Mouse (Mus musculus): Measurements from ENCODE around the gene Ppil3.

Ppil3 gene

DNA sequence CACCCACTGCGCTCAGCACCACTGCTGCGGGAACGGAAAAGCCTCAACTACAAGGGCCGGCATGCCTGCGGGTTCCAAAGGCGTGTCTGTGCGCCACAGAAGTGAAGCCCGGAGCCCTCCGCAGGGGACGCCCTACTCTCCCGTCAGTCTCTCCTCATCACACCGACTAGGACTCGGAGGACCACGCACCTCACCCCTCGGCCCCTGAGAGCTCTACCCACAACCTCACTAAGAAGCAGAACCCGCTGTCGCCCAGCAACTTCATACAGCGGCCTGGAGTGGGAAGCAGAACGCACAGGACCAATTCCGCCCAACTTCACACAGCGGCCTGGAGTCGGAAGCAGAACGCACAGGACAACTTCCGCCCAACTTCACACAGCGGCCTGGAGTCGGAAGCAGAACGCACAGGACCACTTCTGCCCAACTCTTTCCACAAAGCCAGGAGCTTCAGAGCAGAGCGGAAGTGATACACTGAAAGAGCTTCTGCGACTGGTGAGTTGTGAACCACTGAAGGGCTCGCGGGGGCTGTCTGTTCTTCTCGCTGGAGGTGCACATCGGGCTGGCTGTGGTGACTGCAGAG, at the start of gene Ppil3, which contains the start of gene Nif3l1:
Gene Ppil3, minus strand, starts transcription at position 344 of the 580 bp plus-strand sequence.
Gene Nif3l1, plus strand, starts transcription at position 9 of the 580 bp plus-strand sequence.
- DNase-seq (ENCODE audit: low read depth, low spot score): peak; percentile 70

DNA sequence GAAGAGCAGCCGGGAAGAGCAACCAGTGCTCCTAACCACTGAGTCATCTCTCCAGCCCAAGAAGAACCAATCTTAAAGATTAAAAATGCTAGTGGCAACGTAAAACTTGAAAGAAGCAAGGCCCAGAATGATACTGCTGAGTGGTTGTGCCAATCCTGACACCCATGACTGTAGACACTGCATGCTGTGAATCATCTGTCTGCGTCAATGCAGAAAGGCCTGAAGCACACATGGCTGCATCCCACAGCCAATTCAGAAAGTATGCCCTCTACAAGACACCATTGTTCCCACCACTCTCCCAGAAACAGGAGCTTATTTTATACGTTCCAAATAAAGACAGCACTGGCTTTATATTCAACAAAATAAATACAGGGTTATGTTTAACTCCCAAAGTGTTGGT, 37.4 kb upstream of the Ppil3 start:
- DNase-seq (ENCODE audit: low read depth, low spot score): no peak

GRCm38 (mm10) chr1:58475662-58476061, 30.4 kb upstream of the Ppil3 start:
- no peak for DNase-seq (ENCODE audit: low read depth, low spot score)

GRCm38 (mm10) chr1:58465561-58465960, 20.3 kb upstream of the Ppil3 start:
- no peak for DNase-seq (ENCODE audit: low read depth, low spot score)

DNA sequence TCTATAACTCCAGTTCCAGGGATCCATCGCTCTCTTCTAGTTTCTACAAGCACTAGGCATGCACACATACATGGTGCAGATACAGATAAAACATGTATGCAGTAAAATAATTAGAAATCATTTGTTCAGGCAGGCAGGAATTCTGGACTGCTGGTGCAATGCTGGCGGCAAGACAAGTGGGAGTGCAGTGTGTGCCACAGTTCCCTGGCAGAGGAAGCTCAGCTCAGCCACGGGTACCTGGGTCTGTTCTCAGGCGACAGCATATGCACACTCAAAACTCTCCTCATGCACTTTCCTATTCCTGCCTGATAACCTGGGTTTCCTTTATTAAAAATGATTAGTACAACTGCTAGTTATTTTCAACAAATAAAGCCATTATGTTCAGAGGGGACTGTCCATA, 19.8 kb upstream of the Ppil3 start:
- no peak for DNase-seq (ENCODE audit: low read depth, low spot score)

GRCm38 (mm10) chr1:58463935-58464334, 18.6 kb upstream of the Ppil3 start:
- DNase-seq (ENCODE audit: low read depth, low spot score): no peak

GRCm38 (mm10) chr1:58460566-58460965, 15.3 kb upstream of the Ppil3 start:
- DNase-seq (ENCODE audit: low read depth, low spot score): no peak

DNA sequence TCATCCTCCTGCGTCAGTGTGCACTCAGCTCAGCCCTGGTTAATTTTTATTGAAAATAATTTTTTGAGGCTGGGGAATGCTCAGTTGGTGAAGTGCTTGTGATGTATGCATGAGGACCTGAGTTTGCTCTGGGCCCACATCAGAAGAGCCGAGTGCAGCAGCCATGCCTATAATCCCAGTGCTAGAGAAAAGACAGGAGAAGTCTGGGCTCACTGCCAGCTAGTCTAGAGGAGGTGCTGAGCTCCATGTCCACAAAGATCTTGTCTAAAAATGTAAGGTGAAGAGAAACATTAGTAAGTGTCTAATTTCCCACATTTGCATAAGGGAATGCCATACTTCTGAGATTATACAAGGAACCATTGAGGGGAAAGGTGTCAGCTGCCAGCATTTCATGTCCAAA, 13.6 kb upstream of the Ppil3 start:
- DNase-seq (ENCODE audit: low read depth, low spot score): no peak

- DNase-seq (ENCODE audit: low read depth, low spot score): no peak
Observed at GRCm38 (mm10) chr1:58458175-58458574, 12.9 kb upstream of the Ppil3 start.

DNA sequence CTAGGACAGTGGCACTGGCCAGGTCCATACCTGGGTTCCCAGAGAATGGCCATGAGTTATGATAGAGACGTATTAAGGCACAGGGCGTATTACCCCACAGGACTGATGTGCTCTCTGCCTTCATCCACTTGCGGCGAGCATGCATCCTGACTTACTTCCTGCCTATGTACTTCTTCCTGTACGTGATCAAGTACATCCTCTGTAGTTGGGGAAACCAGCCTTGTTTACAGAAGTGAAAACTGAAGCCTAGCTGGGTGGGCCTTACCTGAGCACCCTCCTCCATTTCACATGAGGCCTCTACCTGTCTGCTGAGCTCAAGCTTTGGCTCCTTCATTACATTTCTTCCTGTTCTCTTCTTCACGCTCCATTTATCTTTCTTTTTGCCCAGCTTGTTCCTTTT, 9.0 kb upstream of the Ppil3 start:
- no peak for DNase-seq (ENCODE audit: low read depth, low spot score)

DNA sequence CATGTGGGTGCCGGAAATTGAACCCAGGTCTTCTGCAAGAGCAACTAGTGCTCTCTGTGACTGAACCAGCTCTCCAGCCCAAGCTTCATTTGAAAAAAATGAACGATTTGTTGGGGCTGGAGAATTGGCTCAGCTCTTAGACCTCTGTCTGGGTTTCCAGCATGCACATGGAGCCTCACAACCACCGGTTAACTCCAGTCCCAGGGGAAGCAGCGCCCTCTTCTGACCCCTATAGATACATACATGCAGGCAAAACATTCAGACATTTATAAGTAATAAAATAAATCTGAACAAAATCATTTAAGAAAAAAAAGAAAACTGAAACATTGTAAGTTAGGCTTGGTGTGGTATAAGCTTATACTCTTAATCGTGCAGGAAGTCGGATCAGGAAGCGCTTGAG, 3.1 kb upstream of the Ppil3 start:
- no peak for DNase-seq (ENCODE audit: low read depth, low spot score)

DNA sequence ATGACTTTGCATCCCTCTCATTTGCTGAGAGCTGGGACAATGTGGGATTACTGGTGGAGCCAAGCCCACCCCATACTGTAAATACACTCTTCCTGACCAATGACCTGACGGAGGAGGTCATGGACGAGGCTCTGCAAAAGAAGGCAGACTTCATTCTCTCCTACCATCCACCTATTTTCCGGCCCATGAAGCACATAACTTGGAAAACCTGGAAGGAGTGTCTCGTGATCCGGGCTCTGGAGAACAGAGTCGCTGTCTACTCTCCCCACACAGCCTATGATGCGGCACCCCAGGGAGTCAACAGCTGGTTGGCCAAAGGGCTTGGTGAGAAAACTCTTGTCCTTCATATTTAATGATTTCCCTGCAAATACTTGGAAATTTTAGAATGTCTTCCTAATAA, 2.5 kb upstream of the Ppil3 start:
- DNase-seq (ENCODE audit: low read depth, low spot score): no peak

DNA sequence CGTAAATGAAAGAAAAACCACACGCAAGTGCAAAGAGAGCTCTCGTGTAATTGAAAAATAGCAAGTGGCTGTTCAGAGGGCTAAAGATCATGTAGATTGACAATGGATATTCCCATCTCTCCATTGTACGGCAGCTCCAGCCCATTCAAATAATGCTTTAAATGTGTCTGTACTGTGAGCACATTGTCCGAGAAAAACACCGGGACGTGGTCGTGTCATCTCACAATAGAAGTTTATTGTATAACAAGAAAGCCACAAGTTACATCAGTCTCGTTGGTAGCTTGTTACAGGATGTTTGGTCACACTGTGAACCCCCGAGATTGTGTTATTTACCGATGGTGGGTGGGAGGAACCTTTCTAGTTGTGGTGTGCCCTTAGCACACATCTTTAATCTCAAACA, 575 bp upstream of the Ppil3 start:
- no peak for DNase-seq (ENCODE audit: low read depth, low spot score)

DNA sequence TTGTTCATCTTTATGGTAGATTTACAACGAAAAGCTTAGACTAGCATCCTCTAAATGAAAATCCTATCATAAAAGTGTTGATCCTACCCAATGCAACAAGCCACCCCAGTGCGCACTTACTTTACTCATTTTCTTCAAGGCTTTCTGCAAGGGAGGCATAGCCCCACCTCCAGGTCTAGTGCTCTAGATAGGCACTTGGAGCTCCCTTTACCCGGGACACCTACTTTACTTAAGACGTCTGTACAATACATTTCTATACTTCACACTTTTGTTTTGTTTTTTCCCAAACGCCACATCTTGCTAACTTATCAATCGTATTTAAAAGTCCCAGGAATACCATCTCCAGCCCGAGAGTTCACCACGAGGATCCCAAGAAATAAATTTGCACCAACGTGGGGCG, 595 bp downstream of the Ppil3 start:
- no peak for DNase-seq (ENCODE audit: low read depth, low spot score)

- DNase-seq (ENCODE audit: low read depth, low spot score): no peak
Observed at GRCm38 (mm10) chr1:58424551-58424950, 20.7 kb downstream of the Ppil3 start.

- DNase-seq (ENCODE audit: low read depth, low spot score): peak; percentile 77
Observed at GRCm38 (mm10) chr1:58423371-58424248, 21.7 kb downstream of the Ppil3 start, which contains the start of gene Clk1. TSS of gene Clk1 (minus strand) at chr1:58424066.

GRCm38 (mm10) chr1:58422879-58423278, 22.4 kb downstream of the Ppil3 start:
- DNase-seq (ENCODE audit: low read depth, low spot score): no peak

- DNase-seq (ENCODE audit: low read depth, low spot score): no peak
Observed at GRCm38 (mm10) chr1:58420961-58421360, 24.3 kb downstream of the Ppil3 start.

DNA sequence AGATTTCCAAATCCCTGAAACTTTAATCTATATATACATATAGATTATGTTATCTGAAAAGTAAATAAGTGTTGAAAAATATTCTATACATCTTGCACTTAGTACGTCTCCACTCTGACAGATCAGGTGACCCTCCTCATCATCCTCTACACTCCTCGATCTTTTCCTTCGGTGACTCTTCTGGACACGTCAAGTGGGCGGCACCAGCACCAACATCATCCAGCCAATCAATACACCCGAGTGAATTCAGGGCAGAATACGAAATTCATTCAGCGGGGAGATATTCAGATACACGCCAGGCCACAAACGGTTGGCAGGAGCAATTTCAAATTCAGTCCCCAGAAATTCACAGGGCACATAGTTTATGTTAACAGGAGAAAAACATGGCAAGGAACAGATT, 25.3 kb downstream of the Ppil3 start:
- no peak for DNase-seq (ENCODE audit: low read depth, low spot score)

GRCm38 (mm10) chr1:58416048-58416447, 29.2 kb downstream of the Ppil3 start:
- no peak for DNase-seq (ENCODE audit: low read depth, low spot score)

DNA sequence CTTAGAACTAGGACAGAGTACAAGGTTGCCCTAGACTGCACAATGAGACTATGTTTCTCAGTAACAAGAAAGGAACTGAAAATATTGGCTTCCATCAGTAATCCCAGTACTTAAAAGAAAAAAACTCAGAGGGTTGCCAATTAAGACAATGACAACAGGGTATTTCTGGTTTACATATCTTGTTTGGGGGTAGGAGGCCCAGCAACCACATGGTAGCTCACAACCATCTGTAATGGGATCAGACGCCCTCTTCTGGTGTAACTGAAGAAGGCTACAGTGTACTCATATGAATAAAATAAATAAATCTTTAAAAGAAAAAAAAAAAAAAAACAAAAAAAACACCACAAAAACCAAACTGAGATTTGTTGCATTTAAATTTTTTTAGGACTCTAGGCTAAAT, 29.8 kb downstream of the Ppil3 start:
- DNase-seq (ENCODE audit: low read depth, low spot score): no peak

- no peak for DNase-seq (ENCODE audit: low read depth, low spot score)
Observed at GRCm38 (mm10) chr1:58410776-58411175, 34.5 kb downstream of the Ppil3 start.

DNA sequence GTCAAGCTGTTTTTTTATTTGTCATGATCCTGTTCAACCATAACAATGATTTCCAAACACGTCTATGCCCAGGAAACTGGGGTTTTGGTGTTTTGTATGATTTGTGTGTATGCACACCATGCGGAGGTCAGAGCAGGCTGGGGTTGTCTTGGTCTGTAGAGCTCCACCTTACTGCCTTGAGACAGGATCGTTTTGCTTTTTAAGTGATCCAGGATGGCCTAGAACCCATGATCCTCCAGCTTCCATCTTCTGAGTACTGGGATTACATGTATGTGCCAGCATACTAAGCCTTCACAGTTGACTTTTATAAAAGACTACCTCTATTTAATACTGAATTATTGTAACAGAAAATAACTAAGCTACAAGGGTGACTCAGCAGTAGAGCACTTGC, 35.1 kb downstream of the Ppil3 start:
- no peak for DNase-seq (ENCODE audit: low read depth, low spot score)
